Comparison of ENCODE assay signal across 16 mouse cellular contexts in the genomic region with DNA sequence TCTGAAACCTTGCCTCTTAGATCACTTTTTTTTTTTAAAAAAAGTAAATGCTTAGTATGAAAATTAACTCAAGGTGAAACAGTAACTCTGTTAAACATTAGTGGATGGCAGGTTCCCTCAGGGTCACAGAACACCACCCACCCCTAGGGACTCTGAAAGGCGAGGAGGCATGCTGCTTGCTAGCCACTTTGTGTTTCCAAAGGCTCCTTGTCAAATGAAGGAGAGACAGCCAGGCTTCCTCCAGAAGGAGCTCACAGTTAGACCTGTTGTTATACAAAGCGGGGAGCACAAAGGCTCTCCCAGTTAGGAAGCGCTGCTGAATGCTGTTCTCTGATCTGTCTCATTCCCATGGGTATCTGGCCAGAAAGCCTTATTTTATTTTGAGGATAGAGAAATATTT. TPM values are rescaled to one million over a fixed set of nuclear protein-coding genes. Genes with fewer than 3 reads are reported as not detected.
DNase-seq lines count a peak whose midpoint lies in the region; ATAC-seq lines count a peak whose summit lies in the region.
"Had no signal": no experiment of that assay in that cellular context is flagged by ENCODE, and none has a peak within 500 bp of the region (broad histone marks: within the 10 kb centered on the region; RNA-seq: fewer than 3 reads in every experiment).

No protein-coding gene starts in this region.

- no peak overlapping the region for H3K4me2 ChIP-seq in embryonic facial prominence, embryonic 11.5 days (ENCODE audit: low read depth, low read length)
- H3K4me2 ChIP-seq in midbrain, embryonic 14.5 days (ENCODE audit: low read length), result no peak overlapping the region
- H3K4me2 ChIP-seq in midbrain, embryonic 16.5 days (ENCODE audit: low read length), result no peak overlapping the region
- peak overlapping the region; percentile 39 for H3K4me2 ChIP-seq in kidney, embryonic 16.5 days (replicated peaks; ENCODE audit: low read depth, low read length)
- no peak overlapping the region for H3K4me2 ChIP-seq in forebrain, embryonic 14.5 days (ENCODE audit: low read length)
- H3K4me2 ChIP-seq: heart, embryonic 11.5 days; midbrain, embryonic 15.5 days had no signal

- 22% methylated on average over 3 of the region's 3 CpGs for WGBS in embryonic facial prominence, embryonic 11.5 days
- WGBS in embryonic facial prominence, embryonic 10.5 days, result 19% methylated on average over 3 of the region's 3 CpGs
- 7% methylated on average over 3 of the region's 3 CpGs for WGBS in midbrain, embryonic 14.5 days
- WGBS in midbrain, embryonic 16.5 days, result 9% methylated on average over 3 of the region's 3 CpGs
- WGBS in kidney, embryonic 16.5 days, result 57% methylated on average over 3 of the region's 3 CpGs
- WGBS in forebrain, embryonic 14.5 days, result 4% methylated on average over 3 of the region's 3 CpGs

- DNase-seq in embryonic facial prominence, embryonic 11.5 days (ENCODE audit: low spot score), result peak; percentile 41
- no peak for DNase-seq in embryonic facial prominence, embryonic 10.5 days (ENCODE audit: low spot score)
- peak; percentile 42 for DNase-seq in midbrain, embryonic 14.5 days
- DNase-seq in left cerebral cortex, adult 11 months (ENCODE audit: low spot score), result no peak
- DNase-seq in right cerebral cortex, postnatal 25 days, result no peak
- DNase-seq in forebrain, embryonic 14.5 days (ENCODE audit: low spot score), result no peak
- DNase-seq: adrenal gland, postnatal 10 days; gastrocnemius, postnatal 25 days; heart, postnatal 4 days; layer of hippocampus, adult 9-11 months; thymus, postnatal 4 days had no signal

- no peak overlapping the region for H3K27ac ChIP-seq in embryonic facial prominence, embryonic 11.5 days (replicated peaks; ENCODE audit: low read depth, low read length)
- no peak overlapping the region for H3K27ac ChIP-seq in embryonic facial prominence, embryonic 10.5 days (replicated peaks)
- H3K27ac ChIP-seq in midbrain, embryonic 14.5 days (replicated peaks; ENCODE audit: low read depth, low read length), result no peak overlapping the region
- H3K27ac ChIP-seq in midbrain, embryonic 16.5 days (ENCODE audit: low read length), result no peak overlapping the region
- peak overlapping the region; percentile 74 for H3K27ac ChIP-seq in kidney, embryonic 16.5 days (ENCODE audit: low read length)
- no peak overlapping the region for H3K27ac ChIP-seq in forebrain, embryonic 14.5 days (ENCODE audit: low read depth, low read length)
- H3K27ac ChIP-seq: liver, embryonic 14.5 days; midbrain, embryonic 15.5 days had no signal

- peaks cover 18% of the 10 kb centered on the region for H3K4me1 ChIP-seq in embryonic facial prominence, embryonic 11.5 days (ENCODE audit: control insufficient read depth, insufficient read depth, low read length)
- H3K4me1 ChIP-seq in embryonic facial prominence, embryonic 10.5 days, result peaks cover 96% of the 10 kb centered on the region
- H3K4me1 ChIP-seq in midbrain, embryonic 14.5 days (ENCODE audit: control insufficient read depth, insufficient read depth, low read length), result peaks cover 55% of the 10 kb centered on the region
- peaks cover 71% of the 10 kb centered on the region for H3K4me1 ChIP-seq in midbrain, embryonic 16.5 days (ENCODE audit: control insufficient read depth, insufficient read depth, low read length)
- H3K4me1 ChIP-seq in kidney, embryonic 16.5 days (ENCODE audit: insufficient read depth, low read length), result peaks cover 97% of the 10 kb centered on the region
- H3K4me1 ChIP-seq in forebrain, embryonic 14.5 days (ENCODE audit: control insufficient read depth, insufficient read depth, low read length), result peaks cover 45% of the 10 kb centered on the region

- ATAC-seq in embryonic facial prominence, embryonic 11.5 days (replicated peaks; ENCODE audit: insufficient number of reproducible peaks, low FRiP score, low TSS enrichment, low read depth), result no peak
- ATAC-seq in midbrain, embryonic 14.5 days (ENCODE audit: low FRiP score, low TSS enrichment), result no peak
- no peak for ATAC-seq in midbrain, embryonic 16.5 days
- peak; percentile 44; the same call in 1 of the 2 replicates for ATAC-seq in kidney, embryonic 16.5 days (ENCODE audit: low FRiP score, low TSS enrichment)
- ATAC-seq in forebrain, embryonic 14.5 days, result no peak
- ATAC-seq: midbrain, embryonic 15.5 days had no signal

- H3K4me3 ChIP-seq in embryonic facial prominence, embryonic 11.5 days (ENCODE audit: low read depth, low read length), result no peak overlapping the region
- H3K4me3 ChIP-seq in embryonic facial prominence, embryonic 10.5 days, result no peak overlapping the region
- no peak overlapping the region for H3K4me3 ChIP-seq in midbrain, embryonic 14.5 days (replicated peaks; ENCODE audit: low read depth, low read length)
- H3K4me3 ChIP-seq in midbrain, embryonic 16.5 days (ENCODE audit: low read depth, low read length), result no peak overlapping the region
- H3K4me3 ChIP-seq in kidney, embryonic 16.5 days (ENCODE audit: low read length), result peak overlapping the region; percentile 23; the same call in 1 of the 2 replicates
- H3K4me3 ChIP-seq in forebrain, embryonic 14.5 days (ENCODE audit: low read depth, low read length), result no peak overlapping the region
- H3K4me3 ChIP-seq: midbrain, embryonic 15.5 days had no signal

- H3K27me3 ChIP-seq in embryonic facial prominence, embryonic 11.5 days (ENCODE audit: control insufficient read depth, insufficient read depth, low read length), result no peaks in the 10 kb centered on the region
- H3K27me3 ChIP-seq in embryonic facial prominence, embryonic 10.5 days (replicated peaks; ENCODE audit: low read depth, poor library complexity, severe bottlenecking), result no peaks in the 10 kb centered on the region; the same call in 1 of the 2 replicates
- no peaks in the 10 kb centered on the region for H3K27me3 ChIP-seq in midbrain, embryonic 14.5 days (ENCODE audit: control insufficient read depth, insufficient read depth, low read length)
- H3K27me3 ChIP-seq in midbrain, embryonic 16.5 days (ENCODE audit: control insufficient read depth, insufficient read depth, low read depth, low read length), result no peaks in the 10 kb centered on the region
- H3K27me3 ChIP-seq in kidney, embryonic 16.5 days (ENCODE audit: insufficient read depth, low read length), result no peaks in the 10 kb centered on the region
- no peaks in the 10 kb centered on the region for H3K27me3 ChIP-seq in forebrain, embryonic 14.5 days (replicated peaks; ENCODE audit: control insufficient read depth, insufficient read depth, low read length)
- H3K27me3 ChIP-seq: midbrain, embryonic 15.5 days had no signal

- no peaks in the 10 kb centered on the region for H3K36me3 ChIP-seq in embryonic facial prominence, embryonic 11.5 days (replicated peaks; ENCODE audit: control insufficient read depth, insufficient read depth, low read depth, low read length)
- H3K36me3 ChIP-seq in embryonic facial prominence, embryonic 10.5 days (replicated peaks), result peaks cover 6% of the 10 kb centered on the region
- no peaks in the 10 kb centered on the region for H3K36me3 ChIP-seq in midbrain, embryonic 14.5 days (ENCODE audit: control insufficient read depth, insufficient read depth, low read length)
- 0 out of 2 replicates have a peak, but pooled peaks cover 3% of the 10 kb centered on the region for H3K36me3 ChIP-seq in midbrain, embryonic 16.5 days (ENCODE audit: control insufficient read depth, insufficient read depth, low read length)
- 0 out of 2 replicates have a peak, but pooled peaks cover 4% of the 10 kb centered on the region for H3K36me3 ChIP-seq in kidney, embryonic 16.5 days (ENCODE audit: insufficient read depth, low read length)
- no peaks in the 10 kb centered on the region for H3K36me3 ChIP-seq in forebrain, embryonic 14.5 days (ENCODE audit: control insufficient read depth, insufficient read depth, low read length)
- H3K36me3 ChIP-seq: midbrain, embryonic 15.5 days had no signal

- H3K9ac ChIP-seq in embryonic facial prominence, embryonic 11.5 days (replicated peaks; ENCODE audit: low read length), result no peak overlapping the region
- no peak overlapping the region for H3K9ac ChIP-seq in midbrain, embryonic 14.5 days (replicated peaks; ENCODE audit: low read length)
- no peak overlapping the region for H3K9ac ChIP-seq in midbrain, embryonic 16.5 days (ENCODE audit: low read depth, low read length)
- no peak overlapping the region for H3K9ac ChIP-seq in kidney, embryonic 16.5 days (replicated peaks; ENCODE audit: low read length)
- H3K9ac ChIP-seq in forebrain, embryonic 14.5 days (ENCODE audit: low read length), result no peak overlapping the region
- H3K9ac ChIP-seq: liver, embryonic 14.5 days; midbrain, embryonic 15.5 days had no signal

- no peaks in the 10 kb centered on the region for H3K9me3 ChIP-seq in embryonic facial prominence, embryonic 11.5 days (replicated peaks; ENCODE audit: control insufficient read depth, low read length)
- no peaks in the 10 kb centered on the region for H3K9me3 ChIP-seq in embryonic facial prominence, embryonic 10.5 days
- H3K9me3 ChIP-seq in midbrain, embryonic 14.5 days (ENCODE audit: control insufficient read depth, low read length), result no peaks in the 10 kb centered on the region
- H3K9me3 ChIP-seq in midbrain, embryonic 16.5 days (replicated peaks; ENCODE audit: control insufficient read depth, low read length, poor library complexity, severe bottlenecking), result no peaks in the 10 kb centered on the region
- no peaks in the 10 kb centered on the region for H3K9me3 ChIP-seq in kidney, embryonic 16.5 days (ENCODE audit: low read length)
- no peaks in the 10 kb centered on the region for H3K9me3 ChIP-seq in forebrain, embryonic 14.5 days (replicated peaks; ENCODE audit: control insufficient read depth, low read length)
- H3K9me3 ChIP-seq: midbrain, embryonic 15.5 days had no signal

RNA-seq across cellular contexts. Expression of a gene that starts 30.2 kb away (rescaled TPM):
- 45.4 and 47.7 TPM in 2 replicates for polyA plus RNA-seq in embryonic facial prominence, embryonic 11.5 days (2014; fragmentation: Nextera tagmentation; extraction: Ambion mirVana)
- 24.8 and 28.8 TPM in 2 replicates for polyA plus RNA-seq in embryonic facial prominence, embryonic 10.5 days (2016; fragmentation: Nextera tagmentation; extraction: Ambion mirVana)
- polyA plus RNA-seq in midbrain, embryonic 14.5 days (2014; fragmentation: Nextera tagmentation; extraction: Ambion mirVana), result 56.5 and 59.8 TPM in 2 replicates
- polyA plus RNA-seq in midbrain, embryonic 16.5 days (2015; fragmentation: Nextera tagmentation; extraction: Ambion mirVana), result 37.5 and 45.9 TPM in 2 replicates
- polyA plus RNA-seq in kidney, embryonic 16.5 days (2015; fragmentation: Nextera tagmentation; extraction: Ambion mirVana), result 24.3 and 27.8 TPM in 2 replicates
- 38.1 and 45.4 TPM in 2 replicates for polyA plus RNA-seq in forebrain, embryonic 14.5 days (2014; fragmentation: Nextera tagmentation; extraction: Ambion mirVana)

Comparison
In these comparisons a context has a peak if more than half of its experiments do, and no peak if none do; other contexts are left out.
1. DNase-seq: peak in embryonic facial prominence, embryonic 11.5 days (single experiment) and midbrain, embryonic 14.5 days (single experiment); none in embryonic facial prominence, embryonic 10.5 days (single experiment), left cerebral cortex, adult 11 months (single experiment), right cerebral cortex, postnatal 25 days (single experiment) and forebrain, embryonic 14.5 days (single experiment).